Mouse (Mus musculus) macrophage (primary cell): ENCODE measurements around the gene Rxrb. TPM values are rescaled to one million over a fixed set of nuclear protein-coding genes. Genes with fewer than 3 reads are reported as not detected.

Experiments used
- H3K27ac ChIP-seq: fragments of 350-480 bp; formaldehyde crosslinking; 2 replicates; pipeline ENCODE4 v1.9.0; 2021
- H3K36me3 ChIP-seq: fragments of 350-480 bp; formaldehyde crosslinking; 2 replicates; pipeline ENCODE4 v1.9.0; 2021; ENCODE audit errors: inconsistent target
- H3K4me3 ChIP-seq: fragments of 350-480 bp; formaldehyde crosslinking; 2 replicates; pipeline ENCODE4 v1.9.0; 2021; ENCODE audit errors: inconsistent target
- H3K79me2 ChIP-seq: fragments of 350-480 bp; formaldehyde crosslinking; 2 replicates; pipeline ENCODE4 v1.9.0; 2021; ENCODE audit errors: inconsistent target
- WGBS: methylation state at CpG from one replicate; pipeline ENCODE4 v1.1.7; 2026; ENCODE audit warnings: inconsistent platforms; ENCODE audit not compliant: missing documents; 5-methylcytosine and 5-hydroxymethylcytosine counted together
- polyA plus RNA-seq: library from polyadenylated mRNA; stranded (reverse); fragments of 250-400 nt; gene quantifications from 3 replicates; pipeline ENCODE4 v1.2.4, GENCODE M21; 2018; ENCODE audit warnings: inconsistent platforms

The Rxrb gene
- polyA plus RNA-seq, 1 experiment from 2014 or later = 15.5 TPM

- no peaks in the 10 kb centered on the region for H3K36me3 ChIP-seq
- WGBS = 97% methylated on average over 7 of the region's 8 CpGs
Measured at GRCm38 (mm10) chr17:34013436-34013835, 18.2 kb upstream of the Rxrb start.

GRCm38 (mm10) chr17:34021539-34022413 lies 9.8 kb upstream of the Rxrb start:
- Histone ChIP-seq H3K79me2 (no peaks in the 10 kb centered on the region), H3K4me3 (no peak overlapping the region), H3K27ac (no peak overlapping the region), H3K36me3 (peaks cover 19% of the 10 kb centered on the region; the same call in 1 of the 2 replicates)
- WGBS = 97% methylated on average over 22 of the region's 23 CpGs

More at GRCm38 (mm10) chr17:34013436-34013835, 18.2 kb upstream of the Rxrb start:
- H3K4me3 ChIP-seq = no peak overlapping the region
- no peaks in the 10 kb centered on the region for H3K79me2 ChIP-seq
- no peak overlapping the region for H3K27ac ChIP-seq

- WGBS = 99% methylated on average over 10 of the region's 14 CpGs
- Histone ChIP-seq H3K79me2 (no peaks in the 10 kb centered on the region), H3K27ac (no peak overlapping the region), H3K4me3 (no peak overlapping the region), H3K36me3 (peaks cover 19% of the 10 kb centered on the region; the same call in 1 of the 2 replicates)
Measured at GRCm38 (mm10) chr17:34022414-34022783, 9.2 kb upstream of the Rxrb start.

DNA sequence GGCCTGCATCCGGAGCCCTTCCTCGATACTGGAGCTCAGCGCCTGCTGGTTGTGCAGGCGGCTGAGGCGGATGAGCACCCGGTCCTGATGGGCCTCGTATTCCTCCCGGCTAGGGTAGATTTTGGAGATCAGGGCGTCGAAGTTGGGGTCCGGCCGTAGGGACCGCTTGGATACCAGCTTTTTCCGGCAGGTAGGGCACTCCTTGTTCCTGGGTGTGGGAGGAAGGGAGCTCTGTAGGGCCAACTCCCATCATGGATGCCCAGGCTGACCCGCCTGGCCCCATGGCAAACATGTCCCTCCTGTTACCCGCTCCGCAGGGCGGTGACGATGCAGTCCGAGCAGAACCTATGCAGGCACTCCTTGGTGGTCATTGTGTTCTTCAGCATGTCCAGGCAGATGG lies 8.6 kb upstream of the Rxrb start:
- H3K36me3 ChIP-seq = peaks cover 19% of the 10 kb centered on the region; the same call in 1 of the 2 replicates
- 95% methylated on average over 20 of the region's 20 CpGs for WGBS
- H3K4me3 ChIP-seq = no peak overlapping the region
- no peak overlapping the region for H3K27ac ChIP-seq
- H3K79me2 ChIP-seq = no peaks in the 10 kb centered on the region

DNA sequence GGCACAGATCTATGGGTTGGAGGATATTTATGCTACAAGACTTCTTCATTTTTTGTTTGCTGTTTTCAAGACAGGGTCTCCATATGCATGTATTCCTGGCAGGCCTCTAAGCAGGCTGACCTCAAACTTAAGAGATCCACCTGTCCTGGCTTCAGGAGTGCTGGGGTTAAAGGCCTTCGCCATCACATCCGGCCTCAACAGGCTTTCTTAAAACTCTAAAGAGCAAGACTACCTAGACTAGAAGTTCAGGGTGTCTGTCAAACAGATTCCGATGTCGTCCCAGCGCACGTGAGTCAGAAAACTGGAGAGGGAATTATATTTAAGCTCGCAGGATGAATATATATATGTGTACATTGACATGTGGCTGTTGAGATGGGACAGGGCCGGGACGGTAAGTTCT lies 7.9 kb upstream of the Rxrb start:
- H3K79me2 ChIP-seq = peaks cover 2% of the 10 kb centered on the region; the same call in 1 of the 2 replicates
- peaks cover 23% of the 10 kb centered on the region for H3K36me3 ChIP-seq
- peak overlapping the region; percentile 51 for H3K4me3 ChIP-seq
- no peak overlapping the region for H3K27ac ChIP-seq
- 74% methylated on average over 9 of the region's 9 CpGs for WGBS

- Histone ChIP-seq H3K4me3 (peak within 1 kb of the TSS; percentile 51), H3K27ac (no peak within 1 kb of the TSS), H3K79me2 (peaks cover 9% of the 10 kb centered on the region), H3K36me3 (peaks cover 30% of the 10 kb centered on the region)
- WGBS = under 1% methylated on average over 52 of the region's 58 CpGs
Measured at GRCm38 (mm10) chr17:34024317-34024821, 7.2 kb upstream of the Rxrb start, which contains the start of gene Ring1. TSS of gene Ring1 (minus strand) at chr17:34024680.

DNA sequence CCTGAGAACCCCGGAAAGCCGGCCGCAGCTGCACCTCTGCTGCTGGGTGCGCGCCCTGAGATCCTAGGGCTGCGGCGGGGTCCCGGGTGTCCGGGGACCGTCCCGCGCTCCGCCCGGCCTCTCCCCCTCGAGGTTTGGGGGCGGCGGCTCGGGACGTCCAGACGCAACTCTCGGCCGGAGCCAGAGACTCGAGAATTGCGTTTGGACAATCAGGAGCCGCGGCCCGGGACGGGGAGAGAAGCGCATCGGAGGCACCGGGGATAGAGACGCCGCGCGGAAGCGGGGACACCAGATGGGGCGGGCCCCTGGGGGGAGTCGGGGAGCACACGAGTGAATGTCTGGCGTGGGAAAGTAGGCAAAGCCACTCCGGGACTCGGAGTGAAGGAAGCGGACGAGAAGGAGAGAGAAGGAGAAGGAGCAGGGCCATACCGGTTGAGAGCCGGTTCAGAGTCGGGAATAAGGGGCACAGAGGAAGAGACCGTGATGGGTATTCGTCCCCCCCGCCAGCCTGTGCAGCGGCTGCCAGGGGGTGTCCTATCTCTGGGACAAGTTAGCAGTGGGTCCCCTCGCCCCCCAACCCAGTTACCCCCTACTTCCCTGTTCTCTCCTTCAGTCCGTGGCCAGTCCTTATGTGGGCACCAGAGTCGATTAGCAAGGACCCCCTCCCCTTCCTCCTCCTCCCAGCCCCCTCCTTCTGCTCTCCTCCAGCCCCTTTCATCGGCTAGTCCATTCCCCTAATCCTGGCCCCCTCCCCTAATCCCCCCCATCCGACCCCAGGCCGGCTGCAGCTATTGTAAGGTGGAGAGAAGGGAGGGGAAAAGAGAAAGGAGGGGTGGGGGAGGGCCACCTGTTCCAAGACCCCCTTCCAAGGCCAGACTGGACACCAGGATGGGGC lies 6.5 kb upstream of the Rxrb start:
- Histone ChIP-seq H3K27ac (no peak overlapping the region), H3K79me2 (peaks cover 16% of the 10 kb centered on the region), H3K4me3 (peak overlapping the region; percentile 35), H3K36me3 (peaks cover 37% of the 10 kb centered on the region)
- WGBS = 3% methylated on average over 57 of the region's 57 CpGs

GRCm38 (mm10) chr17:34025756-34026151 lies 5.9 kb upstream of the Rxrb start:
- H3K4me3 ChIP-seq = no peak overlapping the region
- no peak overlapping the region for H3K27ac ChIP-seq
- peaks cover 22% of the 10 kb centered on the region for H3K79me2 ChIP-seq
- WGBS = 89% methylated on average over 3 of the region's 7 CpGs
- peaks cover 35% of the 10 kb centered on the region for H3K36me3 ChIP-seq

- 60% methylated on average over 2 of the region's 2 CpGs for WGBS
- no peak overlapping the region for H3K27ac ChIP-seq
- peaks cover 27% of the 10 kb centered on the region for H3K79me2 ChIP-seq
- H3K36me3 ChIP-seq = peaks cover 30% of the 10 kb centered on the region
- H3K4me3 ChIP-seq = no peak overlapping the region
Measured at GRCm38 (mm10) chr17:34026221-34026620, 5.4 kb upstream of the Rxrb start.

GRCm38 (mm10) chr17:34026917-34027655 lies 4.5 kb upstream of the Rxrb start:
- Histone ChIP-seq H3K4me3 (peak overlapping the region; percentile 16; the same call in 1 of the 2 replicates), H3K27ac (no peak overlapping the region), H3K79me2 (peaks cover 28% of the 10 kb centered on the region), H3K36me3 (peaks cover 22% of the 10 kb centered on the region)
- whole genome bisulfite sequencing = 14% methylated on average over 34 of the region's 36 CpGs

DNA sequence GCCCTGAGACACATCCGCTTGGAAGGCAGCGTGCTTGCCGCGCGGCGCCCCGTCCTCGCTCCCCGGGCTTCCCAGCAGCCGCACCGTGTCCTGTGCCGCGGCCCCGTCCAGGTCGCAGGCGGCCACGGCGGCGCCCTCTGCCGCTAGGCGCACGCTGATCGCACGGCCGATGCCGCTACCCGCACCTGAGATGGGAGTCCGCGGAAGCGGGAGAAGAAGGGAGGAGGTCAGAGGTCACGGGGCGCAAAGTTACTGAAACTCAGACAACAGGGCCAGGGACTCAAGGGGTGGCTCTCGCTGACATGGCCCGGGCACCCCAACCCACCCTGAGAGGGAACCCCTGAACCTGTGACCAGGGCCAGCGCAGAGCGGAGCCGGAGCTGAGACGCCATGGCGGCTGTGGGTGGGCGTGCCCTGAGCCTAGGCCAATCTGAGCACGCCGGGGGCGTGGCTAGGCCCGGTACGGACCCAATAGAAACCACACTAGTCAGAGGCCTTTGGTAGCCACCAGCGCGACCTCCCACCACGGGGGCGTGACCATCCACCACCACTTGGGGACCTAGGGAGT lies 3.9 kb upstream of the Rxrb start, which contains the start of gene H2-Ke6:
Gene H2-Ke6, minus strand, starts transcription at position 405 of the 568 bp plus-strand sequence.
- 2% methylated on average over 43 of the region's 49 CpGs for WGBS
- peak within 1 kb of the TSS; percentile 36 for H3K4me3 ChIP-seq
- no peak within 1 kb of the TSS for H3K27ac ChIP-seq
- H3K79me2 ChIP-seq = peaks cover 28% of the 10 kb centered on the region
- peaks cover 22% of the 10 kb centered on the region for H3K36me3 ChIP-seq

DNA sequence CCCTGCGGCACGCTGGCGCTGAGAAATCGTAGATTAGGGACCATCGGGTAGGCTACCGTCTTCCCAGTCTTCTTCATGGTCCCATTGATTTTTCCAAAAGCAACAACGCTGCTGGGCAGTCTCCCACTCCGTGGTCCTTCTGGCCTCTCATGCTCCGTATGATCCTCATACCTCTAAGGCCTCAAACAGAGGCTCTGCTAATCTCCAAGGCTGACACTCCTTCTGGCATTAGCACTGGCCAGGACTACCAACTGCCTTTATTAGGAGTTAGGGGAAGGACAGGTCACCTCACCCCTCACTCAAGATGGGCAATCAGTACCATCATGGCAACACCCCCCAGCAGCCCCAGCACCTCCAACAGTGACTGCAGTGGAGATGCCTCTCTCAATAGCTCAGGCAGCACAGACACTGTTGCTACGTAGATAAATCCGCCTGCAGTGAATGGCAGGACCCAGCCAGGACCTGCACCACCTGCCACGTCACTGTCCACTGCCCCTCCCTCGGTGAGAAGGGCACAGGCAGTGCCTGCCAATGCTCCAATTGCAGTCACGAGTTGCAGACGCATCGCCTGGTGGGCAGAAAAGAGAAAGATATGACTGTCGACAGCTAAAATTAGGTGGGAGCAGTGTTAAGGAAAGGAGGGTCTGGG lies 3.0 kb upstream of the Rxrb start:
- Histone ChIP-seq H3K36me3 (peaks cover 18% of the 10 kb centered on the region), H3K4me3 (no peak overlapping the region), H3K27ac (no peak overlapping the region), H3K79me2 (peaks cover 28% of the 10 kb centered on the region)
- 95% methylated on average over 13 of the region's 17 CpGs for WGBS

- H3K36me3 ChIP-seq = peaks cover 18% of the 10 kb centered on the region
- 77% methylated on average over 18 of the region's 18 CpGs for WGBS
- H3K79me2 ChIP-seq = peaks cover 28% of the 10 kb centered on the region
- no peak overlapping the region for H3K27ac ChIP-seq
- H3K4me3 ChIP-seq = no peak overlapping the region
Measured at GRCm38 (mm10) chr17:34029150-34029889, 2.3 kb upstream of the Rxrb start.
